Mouse (Mus musculus) CH12.LX (cell line): Measurements from ENCODE around the gene Cldn10.

Source experiments
- CHD2 ChIP-seq: IDR thresholded peaks from 2 replicates; pipeline ENCODE4 v1.6.1; 2011; ENCODE audit warnings: low read length, improper control_type of control experiment
- CTCF ChIP-seq, 2 experiments: IDR thresholded peaks in 1 of 2; conservative IDR thresholded peaks in 1 of 2; 2 replicates each; pipeline ENCODE4 v1.5.1; 2011 to 2012; ENCODE audit warnings: low read depth in 2 of 2, low read length in 2 of 2, improper control_type of control experiment in 1 of 2, inconsistent platforms in 1 of 2, mild to moderate bottlenecking in 1 of 2, moderate library complexity in 1 of 2
- EP300 ChIP-seq: IDR thresholded peaks from 2 replicates; pipeline ENCODE4 v1.6.1; 2011; ENCODE audit warnings: low read length, improper control_type of control experiment
- MAZ ChIP-seq: IDR thresholded peaks from 2 replicates; pipeline ENCODE4 v1.6.1; 2012; ENCODE audit warnings: low read depth, mild to moderate bottlenecking, inconsistent platforms, low read length, improper control_type of control experiment, moderate library complexity
- NRF1 ChIP-seq: IDR thresholded peaks from 2 replicates; pipeline ENCODE4 v1.6.1; 2014; ENCODE audit warnings: low read depth, mild to moderate bottlenecking, inconsistent platforms, low read length, improper control_type of control experiment, moderate library complexity
- POLR2A ChIP-seq: IDR thresholded peaks from 2 replicates; pipeline ENCODE4 v1.6.1; 2011; ENCODE audit warnings: low read depth, mild to moderate bottlenecking, improper control_type of control experiment, low read length
- SMC3 ChIP-seq: IDR thresholded peaks from 2 replicates; pipeline ENCODE4 v1.6.1; 2011; ENCODE audit warnings: low read depth, low read length, improper control_type of control experiment

- TF ChIP-seq POLR2A (no peak), EP300 (no peak), MAZ (no peak), CHD2 (no peak), CTCF (conservative IDR thresholded peaks at IDR 0.05 in 1 of 2, IDR thresholded peaks at IDR 0.05 in 1 of 2; ENCODE audit: low read depth in 2 of 2, low read length in 2 of 2) (no peak), SMC3 (no peak), NRF1 (no peak)
Measured at GRCm38 (mm10) chr14:118826346-118826745, 38.6 kb downstream of the Cldn10 start.
